Comparison of ENCODE assay signal across 9 mouse cellular contexts in the genomic region with DNA sequence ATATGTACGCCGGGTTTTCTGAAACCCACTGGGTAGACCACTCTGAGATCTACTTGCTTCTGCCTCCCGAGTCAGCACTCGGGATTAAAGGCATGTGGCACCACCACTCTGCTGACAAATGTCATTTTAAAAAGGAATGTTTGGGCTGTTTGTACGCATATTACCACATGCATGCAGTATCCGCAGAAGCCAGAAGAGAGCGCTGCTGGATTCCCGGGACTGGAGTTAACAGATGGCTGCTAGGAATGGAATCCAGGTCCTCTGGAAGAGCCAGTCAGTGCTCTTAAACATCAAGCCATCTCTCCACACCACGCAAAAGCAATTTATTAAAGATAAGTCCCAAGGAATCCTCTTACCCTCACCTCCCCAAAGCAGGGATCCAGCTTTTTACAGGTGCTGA. TPM values are rescaled to one million over a fixed set of nuclear protein-coding genes. Genes with fewer than 3 reads are reported as not detected.
A peak's percentile ranks its signal among the peaks of the same experiment; 100 is the strongest.
DNase-seq lines count a peak whose midpoint lies in the region; ATAC-seq and TF ChIP-seq lines count a peak whose summit lies in the region.
"Had no signal": no experiment of that assay in that cellular context is flagged by ENCODE, and none has a peak within 500 bp of the region (broad histone marks: within the 10 kb centered on the region; RNA-seq: fewer than 3 reads in every experiment).

No protein-coding gene starts in this region.

- WGBS in liver, postnatal 0 days (ENCODE audit: insufficient replicate concordance): 78% methylated on average over 9 of the region's 9 CpGs

- TF ChIP-seq EP300 in liver, postnatal 0 days (IDR thresholded peaks at IDR 0.05; ENCODE audit: low read depth): no peak

- 0 out of 2 replicates have a peak, but pooled peaks cover 3% of the 10 kb centered on the region for H3K27me3 ChIP-seq in liver, postnatal 0 days (ENCODE audit: insufficient read depth, low read length)
- H3K27me3 ChIP-seq: limb, embryonic 15.5 days had no signal

- DNase-seq in gastrocnemius, postnatal 10 days: peak; percentile 52
- DNase-seq in gastrocnemius, postnatal 4 days (ENCODE audit: low spot score in 2 of 2): no peak
- peak; percentile 40 for DNase-seq in liver, postnatal 0 days
- DNase-seq in liver (no peak), R1 (ENCODE audit: low read depth, low spot score) (peak; percentile 82)
- peak; percentile 50 for DNase-seq in forelimb bud, embryonic 11.5 days (ENCODE audit: low read depth, low spot score)
- DNase-seq in spleen, postnatal 4 days (ENCODE audit: low spot score in 2 of 2): peak; percentile 38 to 77
- DNase-seq in right cerebral cortex, postnatal 25 days: no peak

- H3K27ac ChIP-seq in liver, postnatal 0 days (ENCODE audit: low read depth): no peak overlapping the region
- H3K27ac ChIP-seq: limb, embryonic 15.5 days had no signal

- no peaks in the 10 kb centered on the region for H3K9me3 ChIP-seq in liver, postnatal 0 days (ENCODE audit: low read length)
- H3K9me3 ChIP-seq: limb, embryonic 15.5 days had no signal

- no peak for ATAC-seq in liver, postnatal 0 days

- peaks cover 19% of the 10 kb centered on the region for H3K36me3 ChIP-seq in liver, postnatal 0 days (replicated peaks; ENCODE audit: insufficient read depth, low read length)

- no peaks in the 10 kb centered on the region for H3K4me1 ChIP-seq in liver, postnatal 0 days (ENCODE audit: insufficient read depth)
- H3K4me1 ChIP-seq: limb, embryonic 15.5 days had no signal

- H3K4me3 ChIP-seq in liver, postnatal 0 days (ENCODE audit: low read depth, low read length): no peak overlapping the region
- H3K4me3 ChIP-seq: limb, embryonic 15.5 days had no signal

- H3K4me2 ChIP-seq in liver, postnatal 0 days (ENCODE audit: low read depth, low read length): no peak overlapping the region
- H3K4me2 ChIP-seq: limb, embryonic 15.5 days had no signal

- H3K9ac ChIP-seq in liver, postnatal 0 days (replicated peaks): no peak overlapping the region
- H3K9ac ChIP-seq: limb, embryonic 15.5 days had no signal

- peak; percentile 49 for TF ChIP-seq CTCF in liver, postnatal 0 days (IDR thresholded peaks at IDR 0.05; ENCODE audit: low read depth)

RNA-seq across cellular contexts. Expression of a gene that starts 31.4 kb away (rescaled TPM):
- 10 to 100 TPM; 31.9 to 36.0 TPM for total RNA-seq in gastrocnemius, postnatal 10 days (2021)
- 10 to 100 TPM; 44.7 to 53.4 TPM for total RNA-seq in gastrocnemius, postnatal 4 days (2021)
- 26.9 and 27.6 TPM in 2 replicates for polyA plus RNA-seq in liver, postnatal 0 days (2015; fragmentation: Nextera tagmentation; extraction: Ambion mirVana)

RNA-seq across cellular contexts. Expression of a gene that starts 36.4 kb away (rescaled TPM):
- total RNA-seq in gastrocnemius, postnatal 10 days (2021): not detected
- total RNA-seq in gastrocnemius, postnatal 4 days (2021): under 1 TPM in 1 of 2 experiments, not detected in 1; 0.16 TPM
- polyA plus RNA-seq in liver, postnatal 0 days (2015; fragmentation: Nextera tagmentation; extraction: Ambion mirVana): not detected in 2 replicates

Comparison
In these comparisons a context has a peak if more than half of its experiments do, and no peak if none do; other contexts are left out.
1. DNase-seq: peak in gastrocnemius, postnatal 10 days (single experiment), liver, postnatal 0 days (single experiment), R1 (single experiment), forelimb bud, embryonic 11.5 days (single experiment) and spleen, postnatal 4 days (2 of 2); none in gastrocnemius, postnatal 4 days (0 of 2), liver (single experiment) and right cerebral cortex, postnatal 25 days (single experiment).